Mouse (Mus musculus) layer of hippocampus, adult 11-12 months (tissue): ENCODE measurements around the gene Notch1.

Source experiments
- DNase-seq: peaks from one replicate; pipeline ENCODE4 v3.0.0; 2022; ENCODE audit warnings: low spot score

The Notch1 gene

GRCm38 (mm10) chr2:26500027-26500598 is 16.4 kb downstream of the Notch1 start:
- no peak for DNase-seq

- DNase-seq: no peak
These were observed 17.8 kb downstream of the Notch1 start for GRCm38 (mm10) chr2:26498694-26499093.

GRCm38 (mm10) chr2:26497861-26498533 is 18.5 kb downstream of the Notch1 start:
- no peak for DNase-seq

- no peak for DNase-seq
These were observed 20.0 kb downstream of the Notch1 start for GRCm38 (mm10) chr2:26496451-26496850.

GRCm38 (mm10) chr2:26495701-26496100 is 20.8 kb downstream of the Notch1 start:
- no peak for DNase-seq

GRCm38 (mm10) chr2:26494991-26495390 is 21.5 kb downstream of the Notch1 start:
- DNase-seq: no peak

GRCm38 (mm10) chr2:26494396-26494795 is 22.1 kb downstream of the Notch1 start:
- no peak for DNase-seq

GRCm38 (mm10) chr2:26493021-26493781 is 23.3 kb downstream of the Notch1 start:
- DNase-seq: no peak

GRCm38 (mm10) chr2:26490760-26491301 is 25.6 kb downstream of the Notch1 start:
- no peak for DNase-seq

GRCm38 (mm10) chr2:26488535-26489135 is 27.8 kb downstream of the Notch1 start:
- DNase-seq: no peak

- DNase-seq: peak; percentile 63
These were observed 29.0 kb downstream of the Notch1 start for GRCm38 (mm10) chr2:26487322-26488021.

- no peak for DNase-seq
These were observed 29.6 kb downstream of the Notch1 start for GRCm38 (mm10) chr2:26486835-26487321.

GRCm38 (mm10) chr2:26486264-26486810 is 30.1 kb downstream of the Notch1 start:
- no peak for DNase-seq

GRCm38 (mm10) chr2:26485710-26486109 is 30.8 kb downstream of the Notch1 start:
- no peak for DNase-seq

- DNase-seq: no peak
These were observed 31.2 kb downstream of the Notch1 start for GRCm38 (mm10) chr2:26485278-26485677.

- no peak for DNase-seq
These were observed 32.3 kb downstream of the Notch1 start for GRCm38 (mm10) chr2:26484169-26484568.

GRCm38 (mm10) chr2:26483230-26483869 is 33.1 kb downstream of the Notch1 start:
- DNase-seq: no peak

- no peak for DNase-seq
These were observed 33.6 kb downstream of the Notch1 start for GRCm38 (mm10) chr2:26482824-26483223.

GRCm38 (mm10) chr2:26481724-26482495 is 34.6 kb downstream of the Notch1 start:
- DNase-seq: no peak

GRCm38 (mm10) chr2:26480911-26481310 is 35.6 kb downstream of the Notch1 start:
- no peak for DNase-seq
